Mouse (Mus musculus): ENCODE results near the gene Tsga10ip.

Tsga10ip gene

DNA sequence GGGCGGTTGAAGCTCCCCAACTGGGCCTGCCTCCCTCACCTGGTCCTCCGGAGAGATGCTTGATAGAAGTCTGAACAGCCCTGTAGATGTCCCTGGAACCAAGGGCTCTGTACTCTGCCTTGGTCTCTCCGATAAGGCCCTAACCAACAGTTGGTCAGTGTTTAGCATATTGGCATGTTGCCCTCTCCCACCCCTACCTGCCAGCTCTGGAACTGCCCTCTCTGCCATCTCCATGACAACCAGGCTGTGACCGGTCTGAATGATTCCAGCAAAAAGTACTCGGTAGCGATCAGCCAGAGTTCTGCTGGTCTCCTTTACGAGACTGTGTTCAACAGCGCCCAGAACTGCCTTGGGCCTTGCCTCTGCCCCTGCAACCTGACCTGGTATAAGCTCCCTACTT lies at the start of gene Tsga10ip:
Gene Tsga10ip, minus strand, starts transcription at position 234 of the 400 bp plus-strand sequence.
- no peak for DNase-seq

DNA sequence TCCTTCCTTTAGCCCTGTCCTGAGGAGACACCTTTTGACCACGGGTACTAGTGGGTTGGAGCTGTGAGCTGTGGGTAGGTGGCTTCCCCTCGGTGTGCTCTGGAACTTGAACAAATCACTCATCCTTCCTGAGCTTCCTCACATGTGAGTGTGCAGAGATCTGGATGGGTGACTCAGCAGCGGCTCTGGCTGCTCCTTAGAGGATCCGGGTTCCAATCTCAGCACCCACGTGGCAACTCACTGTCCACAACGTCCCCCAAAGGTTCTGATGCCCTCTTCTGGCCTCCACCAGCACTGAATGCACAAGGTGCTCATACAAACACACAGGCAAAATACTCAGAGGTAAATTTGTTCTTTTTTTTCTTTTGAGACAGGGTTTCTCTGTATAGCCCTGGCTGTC lies 49.4 kb upstream of the Tsga10ip start:
- DNase-seq = no peak

DNA sequence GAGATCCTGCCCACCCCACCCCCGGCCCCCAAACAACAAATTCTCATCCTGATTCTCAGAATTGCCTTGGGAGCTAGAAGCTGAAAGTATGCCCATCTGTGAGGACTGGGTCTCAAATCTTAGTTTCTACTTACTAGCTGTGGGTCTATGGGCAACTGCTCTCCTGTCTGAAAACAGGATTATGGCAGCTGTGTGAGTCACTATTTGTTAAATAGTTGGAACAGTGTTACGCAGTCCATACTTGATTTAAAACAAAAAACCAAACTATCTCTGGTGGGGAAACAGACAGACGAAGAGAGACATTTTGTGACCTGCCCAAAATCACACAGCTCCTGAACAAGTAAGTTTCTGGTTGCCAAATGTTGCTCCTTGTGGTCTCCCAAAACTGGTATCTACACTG lies 47.3 kb upstream of the Tsga10ip start:
- DNase-seq = no peak

DNA sequence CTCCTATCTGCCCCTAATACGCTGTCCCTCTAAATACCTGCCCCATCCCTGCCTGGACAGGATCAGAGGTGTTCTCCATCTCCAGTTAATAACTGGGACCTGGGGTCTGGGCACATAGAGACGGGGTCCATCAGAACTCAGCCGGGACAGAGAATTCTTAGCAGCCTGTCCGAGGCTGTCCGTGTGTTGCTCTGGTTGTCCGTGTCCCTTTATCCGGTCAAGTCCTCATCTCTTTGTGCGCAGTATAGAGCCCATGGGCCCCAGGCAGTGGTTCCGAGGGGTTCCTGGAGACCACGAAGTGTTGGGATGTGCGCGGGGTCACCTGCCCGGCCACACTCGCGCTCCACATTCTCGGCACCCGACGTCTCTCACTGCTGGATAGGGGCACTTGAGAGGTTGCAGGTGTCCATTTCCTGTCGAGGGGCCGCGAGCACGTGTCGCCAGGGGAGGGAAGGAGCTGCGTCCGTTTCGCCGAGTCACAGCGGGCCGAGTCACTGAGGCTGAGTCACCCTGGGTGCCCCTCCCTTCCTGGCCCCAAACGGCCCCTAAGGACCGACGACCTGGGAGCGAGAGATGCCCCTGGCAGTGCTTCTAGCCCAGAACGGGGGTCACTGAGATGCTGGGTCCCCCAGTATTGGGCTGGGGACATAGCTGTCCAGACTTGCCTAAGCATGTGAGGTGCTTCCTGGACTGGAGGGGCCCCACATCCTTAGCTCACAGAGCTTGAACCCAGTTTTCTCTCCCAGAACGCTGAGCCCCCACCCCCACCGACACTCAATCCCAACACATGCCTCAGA lies 46.2 kb upstream of the Tsga10ip start:
- peak in 1 of 2 experiments; percentile 33 for DNase-seq

DNA sequence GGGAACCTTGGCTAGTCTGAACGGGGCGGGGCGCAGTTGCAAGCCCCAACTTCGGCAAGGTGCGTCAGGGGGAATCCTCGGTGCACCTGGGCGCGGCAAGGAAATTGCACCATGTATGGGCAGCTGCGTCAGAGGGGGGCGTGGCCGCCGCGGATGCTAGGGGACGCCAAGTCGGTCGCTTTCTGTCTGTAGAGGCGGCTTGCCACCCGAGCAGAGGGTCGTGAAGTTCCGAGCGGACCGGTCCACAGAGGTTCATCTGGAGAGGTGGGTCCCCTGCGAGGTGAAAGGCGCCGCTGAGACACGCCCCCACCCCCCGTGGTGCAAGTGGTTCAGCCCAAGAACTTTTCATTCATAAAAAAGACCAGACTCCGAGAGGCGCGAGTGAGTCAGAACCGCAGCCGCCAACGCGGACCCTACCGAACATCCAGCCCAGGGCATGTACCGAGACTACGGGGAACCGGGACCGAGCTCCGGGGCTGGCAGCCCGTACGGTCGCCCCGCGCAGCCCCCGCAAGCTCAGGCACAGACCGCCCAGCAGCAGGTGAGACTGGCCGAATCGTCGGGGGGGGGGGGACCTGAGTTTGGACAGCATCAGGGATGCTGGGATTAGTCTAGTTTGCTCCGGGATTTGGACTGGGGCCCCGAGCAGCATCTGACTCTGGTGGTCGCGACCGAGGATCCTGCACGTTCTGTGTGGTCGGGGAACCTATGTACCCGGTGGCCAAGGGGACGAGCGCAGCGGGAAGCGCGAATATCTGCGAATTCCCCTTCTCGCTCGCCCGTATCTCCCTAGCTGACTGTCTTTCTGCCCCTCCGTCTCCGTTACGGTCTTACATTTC lies 45.4 kb upstream of the Tsga10ip start, which contains the start of gene Fosl1:
Gene Fosl1, plus strand, starts transcription at position 33 of the 839 bp plus-strand sequence.
- peak; percentile 61 to 85 for DNase-seq

DNA sequence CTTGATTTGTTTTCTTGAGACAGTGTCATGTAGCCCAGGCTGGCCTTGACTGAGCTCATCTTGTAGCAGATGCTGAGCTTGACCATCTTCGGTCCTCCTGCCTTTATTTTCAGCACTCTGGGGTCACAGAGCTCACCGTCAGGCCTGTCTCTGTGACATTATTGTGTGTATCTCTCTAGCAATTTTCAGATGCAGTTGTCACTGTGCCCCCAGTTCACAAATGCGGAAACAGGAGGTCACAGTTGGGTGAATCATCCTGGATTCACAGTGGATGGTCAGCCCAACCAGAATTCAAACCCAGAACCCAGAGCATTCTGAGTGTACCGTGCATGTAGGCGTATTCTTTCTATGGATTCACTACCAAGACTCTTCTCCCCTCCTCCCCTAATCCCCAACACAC lies 43.4 kb upstream of the Tsga10ip start:
- DNase-seq = no peak

DNA sequence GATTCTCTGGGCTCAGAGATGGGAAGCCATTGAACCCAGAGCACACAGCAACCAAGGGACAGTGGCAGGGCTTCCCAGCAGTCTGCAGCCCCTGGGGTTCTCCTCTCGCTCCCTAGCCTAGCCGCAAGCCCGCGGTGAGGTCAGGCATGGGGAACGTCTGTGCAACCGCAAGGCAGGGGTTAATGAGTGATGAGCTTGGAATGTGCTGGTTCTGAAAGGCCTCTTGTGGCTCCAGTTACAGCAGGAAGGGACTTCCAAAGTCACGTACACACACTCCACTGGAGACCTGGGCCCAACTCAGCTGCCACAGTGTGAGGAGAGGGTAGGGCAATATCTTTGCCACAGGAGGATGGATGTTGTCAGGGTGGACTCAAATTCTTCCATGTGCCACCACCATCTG lies 42.6 kb upstream of the Tsga10ip start:
- peak; percentile 64 to 69 for DNase-seq

DNA sequence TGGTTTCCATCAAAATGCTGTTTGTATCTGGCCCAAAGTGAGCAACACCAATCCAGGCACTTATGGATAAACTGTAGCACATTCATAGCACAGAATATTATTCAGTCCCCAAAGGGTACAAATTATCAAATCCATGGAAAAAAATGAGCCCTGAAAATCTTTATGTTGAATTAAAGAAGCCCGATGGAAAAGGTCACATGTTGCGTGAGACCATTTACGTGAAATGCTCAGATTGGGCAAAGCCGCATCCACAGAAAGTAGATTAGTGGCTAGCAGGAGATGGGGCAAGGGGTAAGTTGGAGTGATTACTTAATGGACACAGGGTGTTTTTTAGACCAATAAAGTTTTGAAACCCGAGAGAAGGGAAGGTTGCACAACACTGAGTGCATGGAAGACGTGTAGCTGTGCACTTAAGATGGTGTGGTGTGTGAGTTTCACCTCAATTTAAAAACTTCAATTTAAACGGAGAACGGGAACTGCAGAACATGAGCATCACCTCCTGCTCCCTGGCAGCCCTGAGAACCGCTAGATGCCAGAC lies 42.1 kb upstream of the Tsga10ip start:
- no peak for DNase-seq

DNA sequence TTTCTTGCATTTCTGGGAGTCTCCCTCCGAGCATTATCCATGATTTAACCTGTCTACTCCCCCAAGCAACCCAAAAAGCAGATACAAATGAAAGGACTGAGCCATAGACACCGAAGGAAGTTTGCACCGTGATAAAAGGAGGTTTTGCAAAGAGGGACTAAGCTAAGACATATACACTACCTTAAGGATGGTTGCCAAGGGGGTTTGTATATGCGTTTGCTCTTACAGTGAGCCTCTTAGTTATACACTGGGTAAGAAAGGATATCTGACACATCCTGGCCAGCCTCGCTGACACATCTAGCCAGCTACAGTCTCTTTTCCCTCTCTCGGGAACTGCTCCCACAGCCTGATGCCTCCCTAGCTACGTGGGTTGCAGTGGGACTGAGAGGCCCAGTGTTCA lies 31.6 kb upstream of the Tsga10ip start:
- DNase-seq = no peak

DNA sequence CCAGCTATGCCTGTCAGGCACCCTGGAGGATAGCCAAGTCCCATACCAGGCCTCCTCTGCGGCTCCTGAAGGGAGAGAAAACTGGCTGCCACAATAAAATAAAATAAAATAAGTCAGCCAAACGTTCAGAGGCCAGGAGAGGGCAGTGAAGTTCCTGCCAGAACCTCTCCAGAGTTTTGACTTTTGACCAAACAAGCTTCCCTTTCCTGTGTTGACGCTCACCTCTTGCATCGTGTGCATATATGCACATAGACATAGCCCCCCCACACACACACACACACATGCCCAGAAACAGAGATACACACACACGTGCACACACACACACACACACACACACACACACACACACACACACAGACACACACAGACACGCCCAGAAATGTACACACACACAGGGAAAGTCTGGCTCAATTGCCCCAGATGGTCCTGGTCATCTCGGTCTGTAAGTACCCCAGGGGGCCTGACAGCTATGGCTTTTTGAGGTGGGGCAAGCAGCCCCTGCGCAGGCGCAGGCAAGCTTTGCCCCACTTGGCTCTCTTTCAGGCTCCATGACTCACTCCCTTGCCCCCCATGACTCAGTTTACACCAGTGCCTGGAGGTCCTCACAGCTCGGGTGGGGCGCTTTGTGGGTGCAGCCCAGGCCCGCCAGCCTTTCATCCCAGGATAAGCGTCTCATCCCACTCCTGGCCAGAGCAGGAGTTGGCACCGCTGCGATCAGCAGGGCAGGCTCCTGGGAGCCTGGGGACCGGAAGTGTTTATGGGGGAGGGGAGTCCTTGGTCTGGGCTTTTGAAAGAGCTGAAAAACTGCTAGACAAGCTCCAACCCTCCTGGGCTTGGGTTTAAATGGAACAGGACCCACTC lies 30.9 kb upstream of the Tsga10ip start:
- DNase-seq = peak; percentile 75

DNA sequence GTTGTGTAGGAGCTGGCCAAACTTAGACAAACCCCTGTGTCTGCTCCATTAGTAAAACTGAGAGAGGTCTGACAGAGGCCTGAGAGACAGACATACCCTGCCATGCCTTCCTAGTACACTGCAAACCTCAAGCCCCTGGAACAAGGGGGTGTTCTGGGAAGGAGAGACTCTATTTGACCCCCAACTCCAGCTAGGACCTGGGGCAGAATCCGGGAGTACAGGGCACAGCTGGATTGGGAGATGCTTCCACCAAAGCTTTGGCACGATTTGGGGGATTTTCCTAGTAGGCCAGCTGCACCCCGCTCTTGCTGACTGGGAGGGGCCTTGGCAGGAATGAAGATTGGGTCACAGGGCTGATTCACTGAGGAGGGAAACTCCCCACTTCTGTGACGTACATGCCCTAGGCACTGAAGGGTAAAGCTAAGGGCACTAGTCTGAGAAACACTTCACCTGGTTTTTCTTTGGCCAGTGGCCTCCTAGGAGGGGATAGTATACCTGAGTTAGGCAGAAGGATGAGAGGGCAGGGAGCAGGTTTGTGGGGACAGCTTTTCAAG lies 29.7 kb upstream of the Tsga10ip start:
- no peak for DNase-seq

DNA sequence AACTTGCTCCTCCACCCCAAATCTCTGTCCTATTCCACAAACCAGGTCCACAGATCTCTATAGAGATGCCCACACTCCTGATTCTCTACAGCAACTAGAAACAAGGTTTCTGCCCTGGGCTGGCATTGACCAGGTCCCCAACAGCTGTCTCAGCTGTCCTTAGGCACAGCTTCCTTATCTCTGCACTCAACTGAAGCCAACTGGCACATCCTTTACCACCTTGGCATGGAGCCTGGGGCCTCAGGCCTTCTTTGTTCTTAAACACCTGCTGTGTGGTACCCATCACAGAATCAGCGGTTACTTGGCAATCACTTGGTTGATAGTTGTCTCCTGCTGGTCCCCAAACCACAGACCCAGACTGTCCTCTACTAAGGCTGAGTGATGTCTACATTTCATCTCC lies 28.1 kb upstream of the Tsga10ip start:
- DNase-seq = no peak

DNA sequence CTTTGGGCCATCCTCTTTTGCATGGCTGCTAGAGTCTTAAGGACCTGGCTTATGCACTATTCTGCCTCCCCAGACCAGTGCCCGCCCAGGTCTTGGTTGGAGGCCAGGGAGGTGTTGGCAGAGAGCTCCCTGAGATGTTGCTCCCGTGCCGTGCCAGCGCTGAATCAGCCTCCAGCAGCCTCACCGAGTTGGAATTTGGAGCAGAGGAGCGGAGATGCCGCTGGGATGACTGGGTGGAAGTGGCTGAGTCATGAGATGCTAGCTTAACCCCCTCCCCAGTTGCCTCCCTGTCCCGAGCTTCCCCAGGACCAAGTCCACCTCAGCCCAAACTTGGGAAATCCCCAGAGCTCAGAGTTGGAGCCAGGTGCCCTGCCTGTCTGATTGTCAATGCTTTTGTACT lies 27.5 kb upstream of the Tsga10ip start:
- peak; percentile 84 to 88 for DNase-seq

DNA sequence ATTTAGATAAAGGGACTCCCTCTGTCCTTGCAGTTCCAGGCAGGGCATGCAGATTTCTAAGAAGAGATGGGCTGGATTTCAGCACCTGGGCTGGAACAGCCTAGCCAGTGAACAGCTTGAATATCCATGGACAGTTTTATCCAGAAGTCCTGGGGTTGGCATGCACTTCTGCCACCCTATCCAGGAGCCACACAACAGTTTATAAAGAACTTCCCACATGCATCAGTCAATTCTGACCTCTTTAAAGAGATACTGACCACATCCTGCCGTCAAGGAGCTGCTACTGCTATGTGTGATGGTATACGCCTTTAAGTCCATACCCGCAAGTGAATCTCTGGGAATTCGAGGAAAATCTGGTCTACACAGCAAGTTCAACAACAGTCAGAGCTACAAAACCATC lies 26.9 kb upstream of the Tsga10ip start:
- DNase-seq = no peak

DNA sequence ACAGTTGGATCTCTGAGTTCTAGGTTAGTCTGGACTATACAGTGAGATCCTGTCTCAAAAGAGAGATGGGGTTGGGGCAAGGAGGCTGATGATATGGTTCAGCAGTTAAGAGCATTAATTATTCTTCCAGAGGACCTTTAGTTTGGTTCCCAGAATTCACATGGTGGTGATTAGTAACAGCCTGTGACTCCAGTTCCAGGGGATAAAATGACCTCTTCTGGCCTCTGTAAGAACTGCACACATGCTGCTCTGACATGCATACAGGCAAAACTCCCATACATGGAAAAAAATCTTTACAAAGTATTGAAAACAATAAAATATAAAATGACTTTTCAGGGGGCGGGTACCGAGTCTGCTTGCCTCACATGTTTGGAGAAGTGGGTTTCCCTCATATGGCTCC lies 25.8 kb upstream of the Tsga10ip start:
- peak; percentile 60 to 65 for DNase-seq

DNA sequence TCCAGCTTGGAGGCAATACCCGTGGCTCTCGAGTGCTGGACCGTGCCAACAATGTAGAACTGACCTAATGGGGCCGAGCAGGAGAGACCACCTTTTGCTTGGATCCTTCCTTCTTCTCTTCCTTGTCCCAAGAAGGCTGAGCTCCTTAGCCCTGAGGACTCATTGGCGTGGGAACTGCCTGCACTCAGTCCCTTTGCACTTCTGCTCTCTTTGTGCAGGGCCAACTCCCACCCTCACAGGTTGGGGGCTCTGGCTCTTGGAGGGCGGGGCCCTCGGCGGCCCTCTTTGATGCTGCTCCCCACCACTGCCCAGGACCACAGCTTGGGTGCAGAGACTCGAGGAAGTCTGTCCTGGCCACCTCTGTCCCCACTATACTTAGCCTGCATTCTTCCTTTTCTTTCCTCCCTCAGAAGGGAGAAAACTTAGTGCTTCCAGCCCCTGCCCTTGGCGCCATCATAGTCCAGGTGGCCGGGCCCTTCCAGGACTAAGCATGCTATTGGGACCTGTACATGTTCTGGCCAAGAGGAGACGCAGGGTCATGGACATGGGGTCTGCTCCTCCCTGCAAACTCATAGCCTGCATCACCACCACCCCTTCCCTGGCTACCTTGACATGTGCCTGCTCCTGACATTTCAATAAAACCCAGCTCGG lies 24.4 kb upstream of the Tsga10ip start:
- no peak for DNase-seq

DNA sequence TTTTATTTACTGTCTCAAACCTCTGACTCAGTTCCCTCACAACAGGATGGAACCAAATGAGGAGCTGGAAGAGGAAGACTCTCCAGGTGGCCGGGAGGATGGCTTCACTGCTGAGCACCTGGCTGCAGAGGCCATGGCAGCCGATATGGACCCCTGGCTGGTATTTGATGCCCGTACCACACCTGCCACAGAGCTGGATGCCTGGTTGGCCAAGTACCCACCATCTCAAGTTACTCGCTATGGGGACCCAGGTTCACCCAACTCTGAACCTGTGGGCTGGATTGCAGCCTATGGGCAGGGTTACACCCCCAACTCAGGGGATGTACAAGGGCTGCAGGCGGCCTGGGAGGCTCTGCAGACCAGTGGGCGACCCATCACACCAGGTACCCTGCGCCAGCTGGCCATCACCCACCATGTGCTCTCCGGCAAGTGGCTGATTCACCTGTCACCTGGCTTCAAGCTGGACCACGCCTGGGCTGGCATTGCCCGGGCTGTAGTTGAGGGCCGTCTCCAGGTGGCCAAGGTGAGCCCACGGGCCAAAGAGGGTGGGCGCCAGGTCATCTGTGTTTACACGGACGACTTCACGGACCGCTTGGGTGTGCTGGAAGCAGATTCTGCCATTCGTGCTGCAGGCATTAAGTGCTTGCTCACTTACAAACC lies 23.7 kb upstream of the Tsga10ip start:
- no peak for DNase-seq

DNA sequence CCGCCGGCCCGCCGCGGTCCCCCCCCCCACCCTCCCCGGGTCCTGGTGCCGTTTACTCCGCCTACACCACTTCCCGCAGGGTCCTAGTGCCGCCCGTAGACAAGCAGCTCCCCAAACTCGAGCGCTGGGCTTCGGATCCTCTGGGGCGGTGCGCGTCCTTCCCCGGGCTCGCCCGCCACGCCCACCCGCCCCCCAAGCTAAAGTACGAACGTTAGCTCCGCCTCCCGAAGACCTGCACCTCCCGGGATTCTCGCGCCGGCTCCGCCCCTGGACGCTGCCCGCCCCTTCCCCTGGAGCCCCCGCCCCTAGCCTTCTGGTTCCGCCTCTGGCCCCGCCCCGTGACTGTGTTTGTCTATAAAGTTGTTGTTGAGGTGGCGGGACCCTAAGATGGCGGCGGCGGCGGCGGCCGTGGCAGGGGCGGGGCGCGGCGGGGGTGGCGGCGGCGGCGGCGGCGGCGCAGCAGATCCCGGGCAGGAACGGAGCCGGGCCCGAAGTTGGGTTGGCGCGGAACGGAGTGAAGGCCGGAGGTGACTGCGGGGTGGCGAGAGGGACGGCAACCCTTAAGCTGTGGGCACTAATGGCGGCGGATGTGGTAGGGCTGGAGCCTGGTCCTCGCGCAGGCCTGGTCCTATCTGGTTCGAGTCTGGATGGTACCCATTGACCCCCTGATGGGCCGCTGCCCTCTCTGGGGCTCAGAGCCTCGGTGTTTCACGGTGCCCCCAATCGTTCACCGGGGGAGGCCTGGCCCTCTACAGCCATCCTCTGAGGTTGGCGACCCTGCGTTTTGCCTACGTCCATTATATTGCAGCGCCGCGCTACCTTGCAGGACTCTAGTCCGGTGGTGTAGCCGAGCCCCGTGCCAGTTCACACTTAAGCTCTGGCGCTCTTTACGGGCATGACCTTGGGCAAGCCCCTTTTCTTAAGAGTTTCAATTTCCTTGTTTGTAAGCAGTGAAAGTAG lies 22.7 kb upstream of the Tsga10ip start, which contains the start of the genes Drap1 and AI837181:
Gene Drap1, minus strand, starts transcription at position 198 of the 960 bp plus-strand sequence.
Gene AI837181, plus strand, starts transcription at position 363 of the 960 bp plus-strand sequence.
- peak; percentile 96 to 98 for DNase-seq

DNA sequence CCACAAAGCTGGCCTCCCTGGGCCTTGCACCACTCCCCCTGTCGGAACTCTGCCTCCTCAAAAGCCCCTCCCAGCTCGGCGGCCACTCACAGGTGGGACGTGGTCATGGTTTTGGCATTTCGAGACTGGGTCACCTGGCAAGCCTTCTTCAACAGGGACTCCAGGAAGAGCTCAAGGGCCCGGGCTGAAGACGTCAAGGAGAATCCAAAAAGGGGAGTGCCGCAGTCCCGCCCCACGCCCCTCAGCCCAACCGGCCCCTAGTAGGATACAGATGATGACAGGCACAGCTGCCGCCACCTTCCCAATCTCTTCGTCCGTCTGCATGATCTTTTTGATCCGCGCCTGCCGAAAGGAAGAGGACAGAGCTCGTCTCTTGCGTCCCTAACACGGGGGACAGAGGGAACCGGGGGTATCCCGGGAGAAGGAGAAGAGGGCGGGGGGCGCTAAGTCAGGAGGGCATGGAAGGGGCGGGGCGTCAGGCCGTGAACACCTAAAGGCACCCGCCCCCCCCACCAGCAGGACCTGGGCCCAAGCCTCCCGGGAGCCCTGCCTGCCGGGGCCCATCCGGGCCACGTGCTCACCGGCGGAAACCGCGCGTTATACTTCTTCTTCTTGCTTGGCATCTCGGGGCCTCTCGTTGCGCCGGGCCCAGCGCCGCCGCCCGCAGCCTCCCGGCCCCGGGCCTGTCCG lies 21.9 kb upstream of the Tsga10ip start:
- DNase-seq = peak; percentile 79 to 89

All from kidney, postnatal 36 days (tissue).